Mouse (Mus musculus): ENCODE results near the gene Nek8.

DNA sequence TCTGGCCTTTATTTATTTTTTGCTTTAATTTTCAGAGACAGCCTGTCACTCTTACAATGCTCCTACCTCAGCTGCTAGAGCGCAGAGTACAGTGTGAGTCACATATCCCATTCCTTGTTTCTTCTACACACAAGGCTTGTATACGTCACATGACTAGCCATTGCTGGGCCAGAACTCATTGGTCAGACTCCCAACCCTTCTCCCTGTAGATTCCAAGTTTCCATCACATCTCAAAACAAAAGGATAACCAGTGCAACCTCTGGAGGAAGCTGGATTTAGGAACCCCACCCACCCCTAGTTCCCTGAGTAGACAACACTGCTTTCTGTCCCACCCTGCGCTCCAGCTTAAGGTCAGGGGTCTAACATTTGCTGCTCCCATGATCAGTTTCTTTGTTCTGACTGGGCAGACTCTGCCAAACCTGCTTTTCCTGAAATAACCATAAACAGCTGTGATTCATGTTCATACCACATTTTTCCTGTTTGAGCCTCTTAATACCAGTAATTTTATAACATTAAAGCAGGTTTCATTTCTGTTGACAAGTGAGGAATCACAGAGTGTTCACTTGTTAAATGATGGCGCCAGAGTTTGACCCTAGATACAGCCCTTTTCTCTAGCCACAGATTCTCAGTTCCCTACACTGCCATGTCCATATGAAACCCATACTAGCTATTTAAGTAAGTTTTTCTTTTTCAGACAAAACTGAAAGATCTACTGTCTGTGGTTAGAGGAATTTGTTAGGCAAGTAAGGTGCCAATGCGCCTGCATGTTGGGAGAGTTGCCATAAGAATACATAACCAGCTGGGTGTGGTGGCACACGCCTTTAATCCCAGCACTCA is 29.6 kb downstream of the Nek8 start:
- TF ChIP-seq CTCF (IDR thresholded peaks at IDR 0.05; ENCODE audit: borderline replicate concordance, insufficient read depth, low read depth, low read length) (no peak), POLR2A (IDR thresholded peaks at IDR 0.05; ENCODE audit: borderline replicate concordance, insufficient read depth, low read length) (no peak)

Measured in cerebellum, adult 2 months (tissue).